Mouse (Mus musculus) lung, adult 18-20 months (tissue): ENCODE measurements at regions not wholly inside any gene's neighbourhood (a gene's known extent, or its start where the extent isn't known, plus 50 kb on each side); places are given as distances from the start of the nearest gene placed in this dataset.
"Not testable (repeated sequence)": the region's sequence is repeated elsewhere in the genome, so short reads cannot be mapped to it uniquely, and the experiment has no call there.

ENCODE experiments used
- DNase-seq, 2 experiments: peaks; one replicate each; pipeline ENCODE4 v3.0.0; 2022; ENCODE audit warnings: mixed read lengths in 2 of 2

DNA sequence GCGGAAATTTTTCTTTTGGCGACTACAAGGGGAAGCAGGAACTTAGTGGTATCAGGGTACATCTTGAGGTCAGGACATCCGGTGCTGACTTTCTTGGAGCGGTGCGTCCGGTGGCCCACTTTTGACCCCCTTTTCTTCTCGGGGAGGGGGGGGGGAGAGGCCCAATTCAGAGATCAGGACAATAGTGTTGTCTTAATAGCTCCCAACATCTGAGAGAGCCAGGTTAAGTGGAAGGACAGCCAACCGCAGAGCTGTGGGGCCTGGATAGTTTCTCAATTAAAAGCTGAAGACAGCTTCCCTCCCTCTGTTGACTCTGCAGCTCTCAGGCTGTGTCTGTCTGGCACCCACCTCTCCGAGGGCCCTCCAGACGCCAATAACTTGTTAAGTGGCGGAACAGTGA lies 125.8 kb upstream of the A430005L14Rik start:
- DNase-seq, result not testable (repeated sequence)

DNA sequence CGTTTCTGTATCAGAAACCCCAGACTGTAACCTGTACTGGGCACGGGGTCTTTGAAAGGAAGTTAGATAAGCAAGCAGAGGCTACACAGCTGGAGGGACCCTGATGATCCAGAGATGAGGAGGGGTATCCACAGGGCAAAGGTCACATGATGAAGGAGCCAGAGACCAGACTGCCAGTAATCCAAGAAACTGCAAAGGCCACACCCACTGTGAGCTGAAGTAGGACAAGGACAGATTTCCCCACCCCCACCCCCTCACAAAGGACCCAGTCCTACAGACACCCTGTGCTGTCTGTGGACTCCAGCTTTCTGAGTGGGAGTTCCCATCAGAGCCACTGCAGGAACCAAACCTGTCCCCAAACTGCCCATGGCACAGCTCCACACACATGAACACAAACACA lies 124.9 kb upstream of the A430005L14Rik start:
- no peak for DNase-seq

DNA sequence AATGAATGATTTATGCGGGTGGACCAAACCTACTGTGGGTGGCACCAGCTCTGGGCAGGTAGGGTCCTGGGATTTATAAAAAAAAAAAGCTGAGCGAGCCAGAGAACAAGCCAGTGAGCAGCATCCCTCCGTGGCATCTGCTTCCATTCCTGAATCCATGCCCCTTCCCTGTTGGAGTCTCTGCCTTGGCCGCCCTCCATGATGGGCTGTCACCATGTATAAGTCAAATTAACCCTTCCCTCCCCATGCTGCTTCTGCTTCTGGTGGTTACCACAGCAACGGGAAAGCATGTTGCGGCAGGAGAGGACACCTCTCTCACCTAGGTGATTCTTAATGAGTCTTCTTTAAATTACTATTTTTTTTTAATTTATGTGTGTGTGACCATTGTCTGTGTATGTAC lies 112.3 kb upstream of the A430005L14Rik start:
- DNase-seq, result no peak

DNA sequence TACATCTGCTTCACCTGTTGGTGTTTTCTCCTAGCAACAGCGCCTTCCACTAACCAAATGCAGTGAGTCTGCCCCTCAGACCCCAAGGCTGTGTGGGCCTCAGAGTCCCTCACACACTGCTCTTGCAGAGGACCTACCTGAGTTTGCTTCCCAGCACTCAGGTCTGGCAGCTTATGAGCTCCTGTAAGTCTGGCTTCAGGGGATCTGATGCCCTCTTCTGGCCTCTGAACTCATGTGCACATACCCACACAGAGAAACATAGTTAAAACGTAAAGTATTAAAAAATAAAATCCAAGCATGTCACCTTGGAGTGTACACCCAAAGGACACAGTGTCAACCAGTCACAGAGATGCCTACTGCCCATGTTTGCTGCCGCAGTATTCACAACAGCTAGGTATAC lies 108.8 kb upstream of the A430005L14Rik start:
- no peak for DNase-seq

DNA sequence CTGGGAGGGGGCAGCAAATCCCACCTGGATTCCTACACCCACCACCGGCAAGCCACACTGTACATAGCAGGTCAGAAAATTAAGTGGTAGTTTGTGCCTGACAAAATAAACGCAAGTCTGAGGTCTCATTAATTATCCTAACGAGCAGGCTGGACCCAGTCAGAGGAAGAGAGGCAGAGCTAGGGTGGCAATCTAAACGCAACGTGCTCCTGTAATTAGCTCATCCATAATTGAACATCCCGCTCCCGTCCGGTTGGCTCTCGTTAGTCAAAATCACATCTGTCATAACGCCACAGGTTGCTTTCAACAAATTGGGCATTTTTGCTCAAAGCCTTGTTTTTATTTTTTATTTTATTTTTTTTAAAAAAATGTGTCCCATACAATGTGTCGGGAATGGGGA lies 106.9 kb upstream of the A430005L14Rik start:
- no peak for DNase-seq

DNA sequence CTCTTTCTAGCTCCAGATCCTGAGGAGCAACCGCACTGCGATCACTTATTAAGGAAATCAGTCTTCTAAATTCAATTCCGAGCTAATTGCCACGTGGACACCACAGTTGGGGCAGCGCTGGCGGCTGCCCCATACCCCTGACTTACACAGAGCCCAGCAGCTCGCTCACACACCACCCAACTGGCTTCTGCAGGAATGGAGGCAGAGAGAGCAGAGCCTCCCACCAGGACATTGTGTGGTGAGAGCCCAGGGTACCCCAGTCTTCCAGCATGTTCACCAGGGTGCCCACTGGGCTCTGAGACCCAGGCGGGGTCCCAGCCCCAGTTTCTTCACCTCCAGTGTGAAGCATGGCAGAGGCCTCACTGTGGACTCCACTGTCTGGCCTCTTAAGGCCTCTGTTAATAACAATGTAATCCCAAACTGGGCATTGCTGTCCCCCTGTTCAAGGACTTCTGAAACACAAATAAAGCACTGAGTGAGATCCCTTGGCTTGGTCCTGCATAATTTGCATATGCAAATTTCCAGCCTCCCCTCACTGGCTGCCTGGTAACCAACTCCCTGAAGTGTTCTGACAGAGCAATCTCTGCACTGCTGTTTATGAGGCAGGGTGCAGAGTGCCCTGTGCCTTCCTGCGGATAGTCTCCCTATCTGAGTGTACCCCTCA lies 102.8 kb upstream of the A430005L14Rik start:
- DNase-seq, result no peak

DNA sequence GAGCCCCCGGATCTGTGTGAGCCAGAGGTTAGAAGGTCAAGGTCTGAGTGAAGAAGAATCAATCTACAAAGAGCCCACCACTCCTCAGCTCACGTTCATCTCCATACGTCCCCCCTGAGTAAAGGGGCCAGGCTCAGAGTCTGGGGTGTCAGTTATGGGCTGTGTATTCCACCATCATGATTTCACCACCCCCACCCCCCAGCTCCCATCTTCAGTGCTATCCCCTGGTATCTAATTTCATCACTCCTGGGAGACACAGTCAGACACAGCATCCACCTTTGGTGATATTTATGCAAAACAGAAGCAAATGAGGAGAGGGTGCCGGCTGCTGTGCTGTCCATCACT lies 102.3 kb upstream of the A430005L14Rik start:
- no peak for DNase-seq

DNA sequence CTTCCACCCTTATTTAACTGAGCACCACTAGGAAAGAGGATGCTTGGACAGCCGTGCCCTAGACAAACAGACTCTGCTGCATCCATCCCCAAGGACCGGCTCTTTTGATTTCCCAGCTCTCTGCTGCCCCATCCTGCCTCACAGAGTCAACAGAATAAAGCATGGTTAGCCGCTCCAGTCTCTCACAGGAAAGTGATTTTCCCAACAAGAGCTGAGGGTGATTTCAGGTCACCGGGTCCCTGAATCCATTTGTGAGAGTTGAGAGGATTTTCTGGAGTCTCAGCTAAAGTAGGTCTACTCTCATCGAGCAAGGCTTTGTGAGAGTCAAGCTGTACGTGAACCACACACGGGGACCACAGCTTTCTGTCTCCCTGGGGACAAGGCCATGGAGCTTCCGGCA lies 95.6 kb upstream of the A430005L14Rik start:
- no peak for DNase-seq

DNA sequence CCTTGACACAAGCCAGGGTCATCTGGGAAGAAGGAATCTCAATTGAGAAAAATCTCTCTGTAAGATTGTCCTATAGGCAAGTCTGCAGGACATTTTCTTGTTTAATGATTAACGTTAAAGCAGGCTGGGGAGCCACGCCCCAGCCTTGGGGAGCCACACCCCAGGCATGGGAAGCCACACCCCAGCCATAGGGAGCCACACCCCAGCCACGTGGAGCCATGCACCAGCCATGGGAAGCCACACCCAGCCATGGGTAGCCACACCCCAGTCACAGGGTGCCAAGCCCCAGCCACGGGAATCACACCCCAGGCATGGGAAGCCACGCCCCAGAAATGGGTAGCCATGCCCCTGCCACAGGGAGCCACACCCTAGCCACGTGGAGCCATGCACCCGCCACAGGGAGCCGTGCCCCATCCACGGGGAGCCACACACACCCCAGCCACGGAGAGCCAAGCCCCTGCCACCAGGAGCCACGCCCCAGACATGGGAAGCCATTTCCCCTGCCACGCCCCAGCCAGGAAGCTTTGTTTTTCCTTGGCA lies 94.8 kb upstream of the A430005L14Rik start:
- DNase-seq, result no peak

DNA sequence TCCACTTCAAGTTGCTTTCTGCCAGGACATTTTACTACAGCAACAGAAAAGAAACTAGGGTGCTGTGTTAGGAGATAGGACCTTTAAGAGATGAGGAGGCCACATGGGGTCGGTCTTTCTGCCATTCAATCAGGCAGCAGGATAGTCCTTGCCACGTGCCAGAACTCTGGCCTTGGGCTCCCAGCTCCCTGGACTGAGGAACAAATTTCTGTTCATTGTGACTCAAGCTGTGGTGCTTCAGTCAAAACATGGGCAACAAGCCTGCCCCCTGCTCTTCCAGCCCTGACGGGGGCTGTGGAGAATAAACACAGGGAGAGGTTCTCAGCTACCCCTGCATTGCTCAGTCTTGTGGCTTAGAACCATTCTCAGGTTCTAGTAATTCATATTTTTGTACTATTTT lies 84.7 kb upstream of the A430005L14Rik start:
- DNase-seq, result no peak

DNA sequence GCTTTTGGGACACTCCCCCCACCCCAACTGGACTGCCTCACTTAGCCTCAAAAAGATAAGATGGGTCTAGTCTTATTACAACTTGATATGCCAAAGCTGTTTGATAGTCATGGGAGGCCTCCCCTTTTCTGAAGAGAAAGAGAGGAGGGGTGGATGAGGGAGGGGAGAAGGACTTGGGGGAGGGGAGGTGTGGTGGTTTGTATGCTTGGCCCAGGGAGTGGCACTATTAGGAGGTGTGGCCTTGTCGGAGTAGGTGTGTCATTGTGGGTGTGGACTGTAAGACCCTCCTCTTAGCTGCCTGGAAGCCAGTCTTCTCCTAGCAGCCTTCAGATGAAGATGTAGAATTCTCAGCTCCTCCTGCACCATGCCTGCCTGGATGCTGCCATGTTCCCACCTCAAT lies 82.0 kb upstream of the A430005L14Rik start:
- not testable (repeated sequence) for DNase-seq

DNA sequence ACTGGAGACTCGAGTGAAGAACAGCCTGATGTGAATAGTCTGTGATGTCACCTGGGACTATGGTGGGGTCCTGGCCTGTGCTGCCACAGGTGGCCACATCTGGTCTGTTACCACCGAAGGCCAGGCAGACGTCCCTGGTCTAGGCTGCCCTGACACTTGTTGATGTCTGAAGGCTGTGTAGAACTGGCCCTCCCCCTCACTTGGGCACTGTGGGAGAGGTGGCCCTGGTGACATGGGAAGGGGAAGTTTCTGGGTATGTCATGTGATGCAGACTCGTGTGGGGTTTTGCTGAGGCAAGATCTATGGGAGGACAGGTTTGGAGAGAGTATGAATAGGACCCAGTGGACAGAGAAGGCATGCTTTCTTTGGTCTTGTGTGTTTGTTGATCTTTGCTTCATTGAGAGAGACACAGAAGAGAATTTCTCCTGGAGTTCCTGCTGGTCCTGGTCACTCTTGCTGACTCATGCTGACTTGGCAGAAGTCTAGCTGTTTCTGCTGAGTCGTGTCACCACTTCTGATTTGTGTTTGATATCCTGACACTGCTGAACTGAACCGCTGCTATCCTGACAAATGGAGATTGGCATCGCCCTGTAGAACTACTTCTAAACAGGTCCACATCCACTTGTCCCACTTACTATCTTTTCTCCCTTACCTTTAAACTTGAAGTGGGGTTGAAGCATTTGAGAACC lies 79.9 kb upstream of the A430005L14Rik start:
- DNase-seq, result no peak

DNA sequence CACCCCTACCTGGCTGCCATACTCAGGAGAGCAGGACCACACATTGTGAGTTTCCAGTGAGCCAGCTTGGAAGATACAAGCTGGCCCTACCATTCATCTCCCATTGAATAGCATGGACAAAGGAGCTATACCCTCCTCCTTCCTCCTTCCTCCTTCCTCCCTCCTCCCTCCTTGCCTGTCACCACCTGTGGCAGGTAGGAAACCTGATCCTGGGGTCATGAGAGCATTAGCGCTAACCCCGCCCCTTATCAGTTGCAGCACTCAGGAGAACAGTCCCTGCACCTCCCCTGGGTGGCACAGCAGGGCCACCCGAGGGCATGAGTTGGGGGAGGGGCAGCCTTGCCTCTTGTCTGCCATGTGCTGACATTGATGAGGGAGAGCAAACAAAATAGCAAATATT lies 74.0 kb upstream of the A430005L14Rik start:
- DNase-seq, result peak in 1 of 2 experiments; percentile 5

DNA sequence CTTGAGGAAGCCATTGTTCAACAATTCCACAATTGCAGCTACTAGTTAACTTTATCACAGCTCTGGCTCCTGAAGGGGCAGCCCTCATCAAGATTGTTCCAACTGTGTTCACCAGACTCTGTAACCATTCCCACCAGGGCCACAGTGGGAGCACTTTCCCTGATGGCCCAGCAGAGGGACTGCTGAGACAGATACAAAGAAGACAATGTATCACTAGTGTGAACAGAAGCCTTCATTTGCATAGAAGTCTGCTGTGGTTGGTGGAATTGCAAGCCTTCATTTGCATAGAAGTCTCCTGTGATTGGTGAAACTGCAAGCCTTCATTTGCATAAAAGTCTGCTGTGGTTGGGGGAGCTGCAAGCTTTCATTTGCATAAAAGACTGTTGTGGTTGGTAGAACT lies 73.0 kb upstream of the A430005L14Rik start:
- no peak for DNase-seq

DNA sequence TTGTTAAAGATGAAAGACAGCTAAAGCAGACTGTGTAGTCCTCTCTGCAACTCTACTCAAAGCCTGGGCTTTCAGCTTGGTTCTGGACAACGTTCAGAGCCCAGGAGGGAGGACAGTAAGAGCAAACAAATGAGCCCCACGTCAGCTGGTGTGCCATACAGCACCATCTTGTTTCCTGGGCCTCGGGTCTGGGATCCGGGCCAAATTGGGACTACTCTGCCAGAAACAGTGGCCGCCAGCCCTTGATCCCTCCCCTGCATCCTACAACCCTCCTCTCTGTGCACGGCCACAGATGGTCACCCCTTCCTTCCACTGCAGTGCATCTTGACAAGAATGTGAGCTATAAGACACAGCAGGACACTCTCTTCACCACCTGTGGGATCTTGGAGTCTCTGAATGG lies 71.2 kb upstream of the A430005L14Rik start:
- DNase-seq, result no peak

DNA sequence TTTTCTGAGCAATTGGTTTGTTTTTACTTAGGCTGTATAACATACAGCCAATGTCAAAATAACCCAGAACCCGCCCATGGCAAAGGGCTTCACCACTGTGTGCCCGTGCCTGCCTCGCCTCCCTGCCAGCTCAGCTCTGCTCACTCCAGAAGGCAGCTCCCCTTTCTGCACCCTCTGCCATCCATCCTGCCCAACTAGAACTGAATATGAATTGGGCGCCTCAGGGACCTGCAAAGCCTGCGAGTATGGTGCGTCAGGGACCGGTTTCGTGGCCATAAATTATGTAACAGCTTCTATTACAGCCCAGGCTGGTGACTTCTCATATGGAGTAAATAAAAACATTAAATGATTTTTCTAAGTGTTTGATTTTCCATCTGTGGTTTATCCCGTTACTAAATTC lies 66.9 kb upstream of the A430005L14Rik start:
- DNase-seq, result no peak

DNA sequence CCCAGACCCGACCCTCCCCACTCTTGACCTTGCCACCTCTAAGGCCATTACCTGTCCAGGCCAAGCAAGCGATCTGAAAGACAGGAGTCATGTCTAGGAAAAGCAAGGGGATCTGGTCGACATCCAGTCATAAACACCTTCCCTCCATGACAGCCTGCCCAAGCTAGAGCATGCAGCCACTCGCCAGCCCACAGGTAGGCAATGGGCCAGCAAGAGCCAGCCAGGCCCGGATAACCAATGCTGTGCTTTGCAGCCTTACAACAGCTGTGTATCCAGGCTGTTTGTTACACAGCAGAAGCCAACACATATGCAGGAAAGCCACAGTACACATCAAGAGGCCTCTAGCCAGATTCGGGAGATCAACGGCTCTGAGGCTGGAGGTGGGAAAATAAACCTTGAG lies 57.3 kb upstream of the A430005L14Rik start:
- DNase-seq, result no peak

DNA sequence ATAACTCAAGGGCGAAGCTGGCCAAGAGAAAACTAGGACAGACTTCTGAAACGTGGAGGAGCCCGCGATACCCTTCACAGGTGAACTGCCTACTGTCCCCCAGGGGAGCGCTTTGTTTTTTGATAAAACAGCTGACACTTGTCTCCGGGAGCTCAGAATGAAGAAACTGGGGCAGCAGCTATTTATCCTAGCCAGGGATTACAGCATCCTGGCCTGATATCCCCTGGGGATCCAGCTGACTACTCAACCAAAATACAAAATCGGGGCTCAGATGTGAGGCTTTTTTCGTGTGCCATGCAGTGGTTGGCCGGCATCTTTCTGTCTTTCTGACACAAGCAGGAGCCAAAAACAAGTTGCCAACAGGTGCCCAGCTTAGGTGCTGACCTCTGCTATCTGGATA lies 52.0 kb upstream of the A430005L14Rik start:
- DNase-seq, result no peak

DNA sequence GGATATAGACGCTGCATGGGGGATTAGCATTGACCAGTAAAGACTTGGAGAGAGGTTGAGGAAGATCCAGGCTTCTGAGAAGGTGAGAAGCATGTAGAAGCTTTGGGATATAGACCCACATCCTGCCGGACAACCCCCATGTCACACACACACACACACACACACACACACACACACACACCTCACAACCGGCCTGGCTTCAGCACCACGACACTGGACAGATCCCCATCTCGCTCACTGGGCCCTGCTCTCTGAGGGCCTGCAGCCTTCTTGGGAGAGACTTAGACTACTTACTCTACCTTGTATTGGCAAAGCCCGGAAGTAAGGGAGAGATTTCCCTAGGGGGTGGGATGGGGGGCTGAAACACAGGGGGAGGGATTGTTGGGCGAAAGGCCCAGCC lies 51.5 kb upstream of the A430005L14Rik start:
- DNase-seq, result no peak
